Mouse (Mus musculus) C2C12 (cell line): ENCODE measurements around the gene Ptms.

Experiments used
- CTCF ChIP-seq: IDR thresholded peaks from one replicate; pipeline ENCODE4 v1.5.1; 2011; ENCODE audit not compliant: control insufficient read depth, insufficient read depth, insufficient read length
- MAX ChIP-seq: IDR thresholded peaks from one replicate; pipeline ENCODE4 v1.6.1; 2011; ENCODE audit warnings: mild to moderate bottlenecking, control low read depth
- MYOD1 ChIP-seq: IDR thresholded peaks from one replicate; pipeline ENCODE4 v1.6.1; 2011; ENCODE audit warnings: low read depth; ENCODE audit not compliant: control insufficient read depth, insufficient read length
- MYOG ChIP-seq: IDR thresholded peaks from one replicate; pipeline ENCODE4 v1.6.1; 2011; ENCODE audit not compliant: control insufficient read depth, insufficient read length; ENCODE audit errors: extremely low read depth
- USF1 ChIP-seq: IDR thresholded peaks from one replicate; pipeline ENCODE4 v1.6.1; 2011; ENCODE audit warnings: low read depth, mild to moderate bottlenecking, control low read depth, moderate library complexity

- TF ChIP-seq CTCF (no peak), MAX (no peak), MYOG (no peak), USF1 (no peak), MYOD1 (no peak)
These were observed 844 bp downstream of the Ptms start for GRCm38 (mm10) chr6:124918890-124919627.
